Mouse (Mus musculus) midbrain, embryonic 15.5 days (tissue): ENCODE measurements around the gene Trpm8. TPM values are rescaled to one million over a fixed set of nuclear protein-coding genes. Genes with fewer than 3 reads are reported as not detected.

Experiments
- ATAC-seq: fragments of 200-750 bp; cut with Nextera tagmentation; replicated peaks from 2 replicates; pipeline ENCODE4 v1.8.0; 2017; ENCODE audit warnings: moderate TSS enrichment
- H3K27ac ChIP-seq: fragments of 300-500 bp; sonication (generic); 2 replicates; pipeline ENCODE4 v1.5.1; 2015; ENCODE audit warnings: mild to moderate bottlenecking, inconsistent platforms
- H3K27me3 ChIP-seq: fragments of 300-500 bp; sonication (generic); replicated peaks from 2 replicates; pipeline ENCODE4 v1.6.1; 2015; ENCODE audit warnings: inconsistent platforms
- H3K36me3 ChIP-seq: fragments of 300-500 bp; sonication (generic); replicated peaks from 2 replicates; pipeline ENCODE4 v1.6.1; 2015; ENCODE audit warnings: inconsistent platforms
- H3K4me1 ChIP-seq: fragments of 300-500 bp; sonication (generic); 2 replicates; pipeline ENCODE4 v1.6.1; 2015; ENCODE audit warnings: inconsistent platforms
- H3K4me2 ChIP-seq: fragments of 300-500 bp; sonication (generic); 2 replicates; pipeline ENCODE4 v1.6.1; 2015; ENCODE audit warnings: inconsistent platforms, mild to moderate bottlenecking, moderate library complexity
- H3K4me3 ChIP-seq: fragments of 300-500 bp; sonication (generic); 2 replicates; pipeline ENCODE4 v1.5.1; 2015; ENCODE audit warnings: mild to moderate bottlenecking, inconsistent platforms
- H3K9ac ChIP-seq: fragments of 300-500 bp; sonication (generic); 2 replicates; pipeline ENCODE4 v1.6.1; 2015; ENCODE audit warnings: mild to moderate bottlenecking, inconsistent platforms
- H3K9me3 ChIP-seq: fragments of 300-500 bp; sonication (generic); 2 replicates; pipeline ENCODE4 v1.6.1; 2016; ENCODE audit warnings: inconsistent platforms
- WGBS: fragments of 180-500 bp; shearing (Covaris S2); methylation state at CpG from one replicate; pipeline ENCODE4 v1.1.7; 2015; ENCODE audit warnings: mixed read lengths; 5-methylcytosine and 5-hydroxymethylcytosine counted together
- polyA plus RNA-seq: library from polyadenylated mRNA; unstranded; fragments of >200 nt; fragmentation: Nextera tagmentation; extraction: Ambion mirVana; gene quantifications from 2 replicates; pipeline ENCODE4 v1.2.1, GENCODE M21; 2015

Gene Trpm8
- polyA plus RNA-seq, 1 experiment from 2014 or later, result 0.10 TPM

GRCm38 (mm10) chr1:88290511-88290910 lies 13.1 kb downstream of the Trpm8 start:
- no peaks in the 10 kb centered on the region for H3K36me3 ChIP-seq
- ATAC-seq, result no peak
- H3K4me3 ChIP-seq, result no peak overlapping the region
- no peak overlapping the region for H3K9ac ChIP-seq
- WGBS, result 72% methylated on average over 1 of the region's 1 CpGs
- H3K27me3 ChIP-seq, result no peaks in the 10 kb centered on the region
- no peak overlapping the region for H3K27ac ChIP-seq
- H3K4me1 ChIP-seq, result no peaks in the 10 kb centered on the region
- H3K4me2 ChIP-seq, result no peak overlapping the region
- H3K9me3 ChIP-seq, result peaks cover 52% of the 10 kb centered on the region

DNA sequence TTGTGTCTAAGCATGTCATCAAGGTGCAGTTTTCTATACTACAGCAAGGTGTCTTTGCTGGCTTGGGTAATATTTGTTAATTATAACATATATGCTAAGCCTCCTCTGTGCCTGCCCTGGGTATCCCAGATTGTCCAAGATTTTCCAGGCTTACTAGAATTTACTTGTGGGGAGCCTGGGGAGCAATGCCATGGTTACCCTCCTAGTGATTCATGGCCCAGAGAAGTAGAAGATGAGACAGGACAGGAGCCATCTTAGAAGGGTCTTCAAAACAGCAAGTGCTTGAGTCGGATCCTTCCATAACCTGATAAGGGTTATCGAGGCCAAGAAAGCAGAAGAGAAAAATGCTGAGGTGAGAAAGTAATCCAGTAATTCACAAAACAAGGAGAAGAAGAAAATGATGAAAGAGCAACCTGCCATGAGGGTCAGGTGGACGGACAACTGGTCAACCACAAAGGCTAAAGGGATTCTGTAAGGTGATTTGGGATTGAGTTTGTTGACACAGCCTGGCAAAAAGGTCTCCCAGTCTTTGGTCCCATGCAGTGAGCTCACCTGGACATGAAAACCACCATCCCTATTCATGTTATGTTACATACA lies 14.0 kb downstream of the Trpm8 start:
- Histone ChIP-seq H3K9me3 (peaks cover 49% of the 10 kb centered on the region), H3K4me1 (no peaks in the 10 kb centered on the region), H3K36me3 (no peaks in the 10 kb centered on the region), H3K27ac (no peak overlapping the region), H3K27me3 (no peaks in the 10 kb centered on the region), H3K4me2 (no peak overlapping the region), H3K9ac (no peak overlapping the region), H3K4me3 (no peak overlapping the region)
- 63% methylated on average over 3 of the region's 3 CpGs for WGBS
- ATAC-seq, result no peak

- no peak for ATAC-seq
- H3K9ac ChIP-seq, result no peak overlapping the region
- H3K4me1 ChIP-seq, result no peaks in the 10 kb centered on the region
- WGBS, result 54% methylated on average over 2 of the region's 2 CpGs
- no peaks in the 10 kb centered on the region for H3K27me3 ChIP-seq
- peaks cover 47% of the 10 kb centered on the region for H3K9me3 ChIP-seq
- H3K4me3 ChIP-seq, result no peak overlapping the region
- no peak overlapping the region for H3K4me2 ChIP-seq
- H3K36me3 ChIP-seq, result no peaks in the 10 kb centered on the region
- no peak overlapping the region for H3K27ac ChIP-seq
Observed at GRCm38 (mm10) chr1:88292057-88292456, 14.6 kb downstream of the Trpm8 start.

GRCm38 (mm10) chr1:88294650-88295049 lies 17.2 kb downstream of the Trpm8 start:
- no peaks in the 10 kb centered on the region for H3K36me3 ChIP-seq
- no peak overlapping the region for H3K9ac ChIP-seq
- H3K9me3 ChIP-seq, result peaks cover 50% of the 10 kb centered on the region
- no peak for ATAC-seq
- H3K27me3 ChIP-seq, result no peaks in the 10 kb centered on the region
- WGBS, result 21% methylated on average over 1 of the region's 1 CpGs
- no peak overlapping the region for H3K4me3 ChIP-seq
- H3K4me2 ChIP-seq, result no peak overlapping the region
- no peaks in the 10 kb centered on the region for H3K4me1 ChIP-seq
- no peak overlapping the region for H3K27ac ChIP-seq

GRCm38 (mm10) chr1:88296171-88296920 lies 18.9 kb downstream of the Trpm8 start:
- ATAC-seq, result 0 out of 2 replicates have a peak, but pooled peaks have one; percentile 2
- Histone ChIP-seq H3K9ac (no peak overlapping the region), H3K27ac (no peak overlapping the region), H3K4me3 (no peak overlapping the region), H3K27me3 (no peaks in the 10 kb centered on the region), H3K4me2 (no peak overlapping the region), H3K9me3 (peaks cover 54% of the 10 kb centered on the region), H3K4me1 (no peaks in the 10 kb centered on the region), H3K36me3 (no peaks in the 10 kb centered on the region)
- 73% methylated on average over 4 of the region's 4 CpGs for WGBS

- Histone ChIP-seq H3K4me3 (no peak overlapping the region), H3K4me2 (no peak overlapping the region), H3K27me3 (no peaks in the 10 kb centered on the region), H3K9ac (no peak overlapping the region), H3K36me3 (no peaks in the 10 kb centered on the region), H3K4me1 (no peaks in the 10 kb centered on the region), H3K9me3 (peaks cover 55% of the 10 kb centered on the region), H3K27ac (no peak overlapping the region)
- WGBS, result 67% methylated on average over 7 of the region's 7 CpGs
- ATAC-seq, result no peak
Observed at GRCm38 (mm10) chr1:88297480-88298258, 20.2 kb downstream of the Trpm8 start.

DNA sequence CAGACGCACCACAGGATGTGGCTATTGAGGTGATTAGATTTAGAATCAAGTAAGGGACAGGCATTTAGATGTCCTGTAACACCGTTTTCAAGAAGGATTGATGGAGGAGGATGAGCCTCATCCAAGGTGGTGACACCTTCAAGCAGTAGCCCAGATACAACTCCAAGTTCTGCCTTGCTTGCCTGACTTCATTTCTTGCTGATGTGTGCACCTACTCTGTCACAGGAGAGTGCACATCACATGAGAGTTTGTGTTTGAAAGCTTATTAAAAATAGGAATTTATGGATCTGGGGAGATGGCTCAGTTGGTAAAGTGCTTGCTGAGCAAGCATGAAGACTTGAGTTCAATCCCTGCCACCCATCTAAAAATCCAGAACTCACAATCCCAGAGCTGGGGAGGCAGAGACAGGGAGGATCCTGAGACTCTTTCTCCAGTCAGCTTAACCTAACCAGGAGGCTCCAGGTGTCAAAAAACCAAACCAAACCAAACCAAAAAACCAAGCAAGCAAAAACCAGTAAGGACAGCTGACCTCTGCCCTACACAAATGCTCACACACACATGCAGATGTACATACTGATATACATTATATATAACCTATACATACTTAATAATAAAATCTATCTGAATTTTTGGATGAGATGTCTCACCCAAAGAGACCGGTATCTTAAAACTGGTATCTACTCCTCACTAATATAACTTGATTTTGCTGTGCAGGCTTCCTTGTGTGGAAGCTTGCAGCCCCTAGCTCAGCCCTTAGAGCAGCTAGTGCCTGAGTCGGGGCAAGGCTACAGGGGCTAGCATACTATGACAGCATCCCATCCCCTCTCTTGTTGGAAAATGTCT lies 21.4 kb downstream of the Trpm8 start:
- ATAC-seq, result no peak
- no peak overlapping the region for H3K4me2 ChIP-seq
- WGBS, result 62% methylated on average over 4 of the region's 4 CpGs
- H3K4me1 ChIP-seq, result no peaks in the 10 kb centered on the region
- no peak overlapping the region for H3K9ac ChIP-seq
- H3K27ac ChIP-seq, result no peak overlapping the region
- H3K36me3 ChIP-seq, result no peaks in the 10 kb centered on the region
- no peaks in the 10 kb centered on the region for H3K27me3 ChIP-seq
- H3K9me3 ChIP-seq, result peaks cover 64% of the 10 kb centered on the region
- no peak overlapping the region for H3K4me3 ChIP-seq

DNA sequence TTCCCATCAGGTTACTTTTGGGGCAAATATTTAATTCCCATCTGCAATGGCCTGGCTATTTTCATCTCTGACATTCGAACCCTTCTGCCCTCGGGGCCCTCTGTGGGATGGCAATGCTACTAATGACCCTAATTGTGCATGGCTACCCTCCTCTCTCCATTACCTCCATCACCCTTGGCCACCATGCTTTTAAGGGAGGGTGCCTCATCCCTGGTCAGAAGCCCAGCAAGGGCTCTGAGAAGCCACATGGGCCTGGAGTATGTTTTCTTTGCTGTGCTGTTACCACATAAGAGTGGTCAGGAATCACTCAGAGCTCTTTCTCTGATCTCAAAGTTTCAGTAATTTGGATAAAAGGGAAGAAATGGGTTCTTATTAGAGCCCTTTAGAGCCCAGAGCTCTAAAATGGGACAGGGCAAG lies 22.1 kb downstream of the Trpm8 start:
- H3K27ac ChIP-seq, result no peak overlapping the region
- no peak overlapping the region for H3K9ac ChIP-seq
- H3K9me3 ChIP-seq, result peaks cover 69% of the 10 kb centered on the region
- WGBS, result 85% methylated on average over 2 of the region's 2 CpGs
- H3K27me3 ChIP-seq, result no peaks in the 10 kb centered on the region
- no peaks in the 10 kb centered on the region for H3K4me1 ChIP-seq
- no peaks in the 10 kb centered on the region for H3K36me3 ChIP-seq
- no peak overlapping the region for H3K4me2 ChIP-seq
- H3K4me3 ChIP-seq, result no peak overlapping the region
- no peak for ATAC-seq

DNA sequence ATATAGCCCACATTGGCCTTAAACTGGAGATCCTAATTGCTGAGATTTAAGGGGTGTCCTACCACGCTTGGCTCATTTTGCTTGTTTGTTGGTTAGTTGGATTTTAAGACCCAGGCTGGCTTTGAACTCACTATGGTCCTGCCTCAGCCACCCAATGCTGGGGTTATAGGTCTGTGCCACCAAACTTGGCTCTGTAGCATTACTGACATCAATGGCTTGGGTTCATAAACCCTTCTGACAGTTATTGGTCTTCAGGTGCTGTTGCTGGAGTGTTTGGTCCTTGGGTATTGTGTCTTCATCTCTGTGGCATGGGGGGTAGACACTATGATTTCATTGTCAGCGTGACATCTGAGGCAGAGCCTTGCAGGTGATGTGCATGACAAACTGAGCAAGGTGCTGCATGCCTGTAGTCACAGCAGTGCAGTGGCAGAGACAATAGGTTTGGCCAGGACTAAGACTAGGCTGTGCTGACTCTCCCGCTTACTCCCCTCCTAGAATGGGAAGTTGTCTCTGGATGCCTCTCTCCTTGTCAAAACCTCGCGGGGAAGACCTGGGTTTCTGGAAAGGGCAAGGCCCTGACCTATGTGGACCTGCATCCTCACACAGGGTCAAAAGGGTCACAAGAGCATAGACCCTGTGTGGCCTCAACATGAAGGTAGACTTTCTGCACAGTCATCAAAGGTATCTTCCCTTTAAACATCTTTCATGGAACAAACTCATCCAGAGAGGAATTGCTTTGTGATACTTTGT lies 23.0 kb downstream of the Trpm8 start:
- Histone ChIP-seq H3K9ac (no peak overlapping the region), H3K27ac (no peak overlapping the region), H3K9me3 (peaks cover 77% of the 10 kb centered on the region), H3K4me2 (no peak overlapping the region), H3K4me1 (no peaks in the 10 kb centered on the region), H3K4me3 (no peak overlapping the region), H3K36me3 (no peaks in the 10 kb centered on the region), H3K27me3 (no peaks in the 10 kb centered on the region)
- 46% methylated on average over 5 of the region's 5 CpGs for WGBS
- ATAC-seq, result 0 out of 2 replicates have a peak, but pooled peaks have one; percentile 7

DNA sequence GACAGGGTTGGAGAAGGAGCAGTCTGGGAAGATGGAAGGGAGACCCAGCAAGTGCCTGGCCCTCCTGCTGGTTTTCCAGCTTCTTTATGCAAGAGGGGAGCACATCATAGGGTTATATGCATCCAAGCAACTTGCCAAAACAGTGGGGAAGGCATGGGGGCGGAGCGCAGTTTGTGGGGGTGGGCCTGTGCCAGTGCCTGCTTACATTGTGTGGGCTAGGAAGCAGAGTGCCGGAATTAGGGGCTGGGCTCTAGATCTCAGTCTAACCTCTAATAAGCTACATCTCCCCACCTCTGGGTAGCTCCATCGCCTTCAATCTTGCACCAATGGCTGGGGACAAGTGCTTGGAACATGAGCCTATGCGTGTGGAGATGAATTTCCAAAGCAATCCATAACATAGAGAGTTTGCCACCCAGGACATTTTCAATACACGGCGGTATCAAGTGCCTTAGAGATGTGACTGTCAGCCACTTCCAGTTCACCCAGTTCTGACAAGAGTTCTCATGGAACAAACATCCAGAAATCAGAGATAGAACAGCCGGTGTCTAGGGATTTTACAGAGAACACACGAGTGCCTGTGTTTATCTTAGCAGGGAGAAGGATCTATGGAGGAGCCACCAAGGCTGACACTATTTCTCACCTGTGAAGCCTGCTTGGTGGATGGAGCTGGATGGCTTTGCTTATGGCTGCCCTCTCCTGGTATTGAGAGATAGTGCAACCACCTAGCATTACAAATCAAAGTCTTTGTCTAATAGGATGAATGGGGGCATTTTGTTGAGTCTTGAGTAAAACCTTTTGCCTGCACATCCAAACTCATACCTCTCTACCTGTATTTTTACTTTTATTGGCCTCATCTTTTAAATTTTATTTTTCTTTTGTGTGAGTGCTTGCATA lies 23.9 kb downstream of the Trpm8 start:
- no peak overlapping the region for H3K4me2 ChIP-seq
- H3K9me3 ChIP-seq, result peaks cover 78% of the 10 kb centered on the region
- ATAC-seq, result no peak
- no peaks in the 10 kb centered on the region for H3K27me3 ChIP-seq
- no peaks in the 10 kb centered on the region for H3K36me3 ChIP-seq
- H3K9ac ChIP-seq, result no peak overlapping the region
- H3K27ac ChIP-seq, result no peak overlapping the region
- 69% methylated on average over 9 of the region's 9 CpGs for WGBS
- no peaks in the 10 kb centered on the region for H3K4me1 ChIP-seq
- H3K4me3 ChIP-seq, result no peak overlapping the region
